Mouse (Mus musculus): ENCODE results near the gene Abca1. TPM values are rescaled to one million over a fixed set of nuclear protein-coding genes. Genes with fewer than 3 reads are reported as not detected.
A peak's percentile ranks its signal among the peaks of the same experiment; 100 is the strongest.

Gene Abca1
- total and polyA plus RNA-seq, 3 experiments: 8.4 to 9.0 TPM; not detected in 1

DNA sequence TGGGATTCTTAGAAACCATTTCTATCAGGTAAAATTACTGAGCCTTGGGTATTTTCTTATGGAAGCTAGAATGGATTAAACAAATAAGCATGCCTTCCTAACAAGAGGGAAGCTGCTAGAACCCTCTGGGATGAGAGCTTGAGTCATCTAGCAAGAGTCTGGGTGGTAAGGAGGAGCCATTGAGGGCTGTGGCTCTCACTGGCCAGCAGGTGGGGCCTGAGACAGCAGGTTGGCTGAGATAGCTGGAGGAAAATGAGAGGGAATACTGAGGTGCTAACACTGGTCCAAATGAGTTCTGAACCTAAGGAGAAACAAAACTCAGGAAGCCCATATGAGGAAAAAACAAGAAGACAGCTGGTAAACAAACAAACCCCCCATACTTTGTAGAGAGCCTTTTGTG, 42.1 kb downstream of the Abca1 start:
- Histone ChIP-seq H3K9me3 (replicated peaks; ENCODE audit: insufficient read depth, low read length) (no peaks in the 10 kb centered on the region), H3K79me2 (ENCODE audit: control insufficient read depth, insufficient read depth, low read length, poor library complexity) (no peaks in the 10 kb centered on the region; the same call in 1 of the 2 replicates), H3K4me1 (ENCODE audit: control insufficient read depth in 1 of 2, insufficient read depth in 2 of 2, low read length in 2 of 2) (peaks cover 52 to 61% of the 10 kb centered on the region in 2 experiments), H3K9ac (ENCODE audit: control insufficient read depth, low read depth, low read length, poor library complexity, severe bottlenecking) (no peak overlapping the region), H3K27me3 (ENCODE audit: control insufficient read depth in 1 of 2, insufficient read depth in 2 of 2, low read length in 2 of 2) (no peaks in the 10 kb centered on the region), H3K36me3 (ENCODE audit: control insufficient read depth in 1 of 2, insufficient read depth in 2 of 2, low read length in 2 of 2) (peaks cover 16 to 74% of the 10 kb centered on the region in 2 experiments), H3K27ac (ENCODE audit: control insufficient read depth, low read depth, low read length) (0 out of 2 replicates have a peak overlapping the region, but pooled peaks have one; percentile 10), H3K4me3 (ENCODE audit: control insufficient read depth in 1 of 2, insufficient read depth in 1 of 2, low read depth in 2 of 2, low read length in 2 of 2) (no peak overlapping the region)
- DNase-seq (ENCODE audit: low read depth, low spot score): peak; percentile 60
- TF ChIP-seq MAX (IDR thresholded peaks at IDR 0.05; ENCODE audit: low read length): no peak
- no peak for TF ChIP-seq ZKSCAN1 (IDR thresholded peaks at IDR 0.05; ENCODE audit: low read depth, low read length)
- TF ChIP-seq TAL1 (IDR thresholded peaks at IDR 0.05; ENCODE audit: low read length): peak; percentile 31
- peak; percentile 39 to 81 (median 78) for TF ChIP-seq CTCF (IDR thresholded peaks at IDR 0.05 in 2 of 3, conservative IDR thresholded peaks at IDR 0.05 in 1 of 3; ENCODE audit: control insufficient read depth in 1 of 3, insufficient read depth in 1 of 3, low read depth in 2 of 3, low read length in 3 of 3, poor library complexity in 1 of 3, severe bottlenecking in 1 of 3)
- peak; percentile 77 for TF ChIP-seq RAD21 (IDR thresholded peaks at IDR 0.05; ENCODE audit: low read depth, low read length)
- TF ChIP-seq ZC3H11A (IDR thresholded peaks at IDR 0.05; ENCODE audit: low read depth, low read length): peak; percentile 80
- TF ChIP-seq SMC3 (IDR thresholded peaks at IDR 0.05; ENCODE audit: low read depth, low read length): peak; percentile 92
- no peak for TF ChIP-seq MAFK (IDR thresholded peaks at IDR 0.05; ENCODE audit: borderline replicate concordance, low read depth, low read length)
- TF ChIP-seq MAZ (IDR thresholded peaks at IDR 0.05; ENCODE audit: low read depth, low read length): no peak
- TF ChIP-seq POLR2A (IDR thresholded peaks at IDR 0.05; ENCODE audit: control insufficient read depth in 1 of 2, insufficient read depth in 1 of 2, low read depth in 1 of 2, low read length in 2 of 2, poor library complexity in 1 of 2): no peak

- peak overlapping the region; percentile 98 for H3K27ac ChIP-seq (ENCODE audit: control insufficient read depth, low read depth, low read length)
- TF ChIP-seq ETS1 (IDR thresholded peaks at IDR 0.05; ENCODE audit: low read depth, low read length): no peak
- TF ChIP-seq SMC3 (IDR thresholded peaks at IDR 0.05; ENCODE audit: low read depth, low read length): no peak
- no peak for TF ChIP-seq BHLHE40 (IDR thresholded peaks at IDR 0.05; ENCODE audit: borderline replicate concordance, low read depth, low read length)
- TF ChIP-seq TBP (IDR thresholded peaks at IDR 0.05; ENCODE audit: low read depth, low read length): no peak
- no peak for TF ChIP-seq EP300 (IDR thresholded peaks at IDR 0.05; ENCODE audit: low read depth in 1 of 2, low read length in 2 of 2)
- no peak for TF ChIP-seq RAD21 (IDR thresholded peaks at IDR 0.05; ENCODE audit: low read depth, low read length)
- no peak for TF ChIP-seq RCOR1 (IDR thresholded peaks at IDR 0.05; ENCODE audit: low read depth, low read length)
- TF ChIP-seq MYB (IDR thresholded peaks at IDR 0.05; ENCODE audit: low read depth, low read length): no peak
- no peak for TF ChIP-seq ZKSCAN1 (IDR thresholded peaks at IDR 0.05; ENCODE audit: low read depth, low read length)
- TF ChIP-seq GATA1 (IDR thresholded peaks at IDR 0.05; ENCODE audit: low read depth, low read length): no peak
- no peak for TF ChIP-seq GABPA (IDR thresholded peaks at IDR 0.05; ENCODE audit: low read depth, low read length)
- no peak for TF ChIP-seq JUND (IDR thresholded peaks at IDR 0.05; ENCODE audit: low read depth, low read length)
- no peak for TF ChIP-seq MEF2A (IDR thresholded peaks at IDR 0.05; ENCODE audit: extremely low read depth, insufficient replicate concordance, low read depth, low read length, poor library complexity, severe bottlenecking)
- no peak for TF ChIP-seq USF2 (IDR thresholded peaks at IDR 0.05; ENCODE audit: borderline replicate concordance in 1 of 2, insufficient read depth in 1 of 2, low read depth in 1 of 2, low read length in 2 of 2)
- TF ChIP-seq ZC3H11A (IDR thresholded peaks at IDR 0.05; ENCODE audit: low read depth, low read length): no peak
- TF ChIP-seq MYC (IDR thresholded peaks at IDR 0.05; ENCODE audit: low read depth, low read length): no peak
- TF ChIP-seq POLR2A (IDR thresholded peaks at IDR 0.05; ENCODE audit: control insufficient read depth in 1 of 2, insufficient read depth in 1 of 2, low read depth in 1 of 2, low read length in 2 of 2, poor library complexity in 1 of 2): no peak
- TF ChIP-seq POLR2AphosphoS5 (IDR thresholded peaks at IDR 0.05; ENCODE audit: borderline replicate concordance, low read depth, low read length): no peak
- TF ChIP-seq UBTF (IDR thresholded peaks at IDR 0.05; ENCODE audit: borderline replicate concordance, insufficient read depth, low read depth, low read length): no peak
- DNase-seq (ENCODE audit: low read depth, low spot score): no peak
- peaks cover 46 to 58% of the 10 kb centered on the region in 2 experiments for H3K4me1 ChIP-seq (ENCODE audit: control insufficient read depth in 1 of 2, insufficient read depth in 2 of 2, low read length in 2 of 2)
- H3K79me2 ChIP-seq (ENCODE audit: control insufficient read depth, insufficient read depth, low read length, poor library complexity): no peaks in the 10 kb centered on the region; the same call in 1 of the 2 replicates
- peaks cover 16 to 73% of the 10 kb centered on the region in 2 experiments for H3K36me3 ChIP-seq (ENCODE audit: control insufficient read depth in 1 of 2, insufficient read depth in 2 of 2, low read length in 2 of 2)
- no peaks in the 10 kb centered on the region for H3K9me3 ChIP-seq (replicated peaks; ENCODE audit: insufficient read depth, low read length)
- H3K9ac ChIP-seq (ENCODE audit: control insufficient read depth, low read depth, low read length, poor library complexity, severe bottlenecking): no peak overlapping the region
- no peaks in the 10 kb centered on the region for H3K27me3 ChIP-seq (ENCODE audit: control insufficient read depth in 1 of 2, insufficient read depth in 2 of 2, low read length in 2 of 2)
- H3K4me3 ChIP-seq (ENCODE audit: control insufficient read depth in 1 of 2, insufficient read depth in 1 of 2, low read depth in 2 of 2, low read length in 2 of 2): no peak overlapping the region
Measured at GRCm38 (mm10) chr4:53117076-53117475, 42.6 kb downstream of the Abca1 start.

All from MEL (cell line).